Mouse (Mus musculus) spleen, adult 2 months (tissue): ENCODE results near the gene Nek11.

Experiments used
- CTCF ChIP-seq: fragments of 200-500 bp; IDR thresholded peaks from 2 replicates; pipeline ENCODE4 v1.5.1; 2011; ENCODE audit warnings: mild to moderate bottlenecking, inconsistent platforms; ENCODE audit not compliant: insufficient read depth, insufficient read length, insufficient replicate concordance; ENCODE audit errors: extremely low read depth
- POLR2A ChIP-seq: fragments of 200-500 bp; IDR thresholded peaks from 2 replicates; pipeline ENCODE4 v1.6.1; 2011; ENCODE audit warnings: low read depth, low read length, inconsistent platforms

GRCm38 (mm10) chr9:105387403-105387802, 7.9 kb downstream of the Nek11 start:
- no peak for TF ChIP-seq CTCF
- no peak for TF ChIP-seq POLR2A
